22 mouse cellular contexts compared by ENCODE assay signal in the genomic region with DNA sequence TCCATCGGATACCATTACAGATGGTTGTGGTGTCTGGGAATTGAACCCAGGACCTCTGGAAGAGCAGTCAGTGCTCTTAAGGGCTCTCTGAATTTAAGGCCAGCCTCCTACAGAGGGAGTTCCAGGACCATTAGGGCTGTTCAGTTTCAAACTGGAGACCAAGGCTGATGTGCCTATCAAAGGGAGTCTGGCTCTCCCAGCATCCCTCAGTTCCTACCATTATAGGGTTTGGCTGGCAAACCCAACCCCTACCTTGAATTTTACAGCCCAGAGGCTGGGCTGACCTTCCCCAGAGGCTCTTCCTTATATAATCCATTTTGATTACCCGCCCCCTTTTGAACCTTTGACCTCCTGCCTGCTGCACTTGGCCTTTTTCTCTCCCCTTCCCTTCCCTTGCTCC. TPM values are rescaled to one million over a fixed set of nuclear protein-coding genes. Genes with fewer than 3 reads are reported as not detected.
"Had no signal": no experiment of that assay in that cellular context is flagged by ENCODE, and none has a peak within 500 bp of the region (broad histone marks: within the 10 kb centered on the region; RNA-seq: fewer than 3 reads in every experiment).

No protein-coding gene starts in this region.

- H3K36me3 ChIP-seq: kidney, embryonic 15.5 days; limb, embryonic 10.5 days; limb, embryonic 13.5 days; liver, embryonic 13.5 days; midbrain, embryonic 12.5 days; midbrain, embryonic 15.5 days; neural tube, embryonic 12.5 days; neural tube, embryonic 15.5 days had no signal

- DNase-seq: kidney, adult 18-20 months; kidney, postnatal 10 days; liver; liver, embryonic 13.5 days; lung, adult 2 months; lung, postnatal 14 days; right cerebral cortex, adult 18-20 months; right cerebral cortex, postnatal 14 days; right cerebral cortex, postnatal 4 days; thymus, postnatal 25 days had no signal

- H3K27me3 ChIP-seq: kidney, embryonic 15.5 days; limb, embryonic 13.5 days; liver, embryonic 13.5 days; midbrain, embryonic 12.5 days; midbrain, embryonic 15.5 days; neural tube, embryonic 12.5 days; neural tube, embryonic 15.5 days had no signal

- H3K27ac ChIP-seq: kidney, embryonic 15.5 days; limb, embryonic 10.5 days; limb, embryonic 13.5 days; liver, embryonic 13.5 days; macrophage; midbrain, embryonic 12.5 days; midbrain, embryonic 15.5 days; neural tube, embryonic 12.5 days; neural tube, embryonic 15.5 days; stomach, postnatal 0 days had no signal

- H3K4me1 ChIP-seq: kidney, embryonic 15.5 days; limb, embryonic 10.5 days; limb, embryonic 13.5 days; liver, embryonic 13.5 days; midbrain, embryonic 12.5 days; midbrain, embryonic 15.5 days; neural tube, embryonic 12.5 days; neural tube, embryonic 15.5 days had no signal

- H3K4me3 ChIP-seq: kidney, embryonic 15.5 days; limb, embryonic 10.5 days; limb, embryonic 13.5 days; liver, embryonic 13.5 days; midbrain, embryonic 12.5 days; midbrain, embryonic 15.5 days; neural tube, embryonic 12.5 days; neural tube, embryonic 15.5 days had no signal

RNA-seq across cellular contexts. Expression of a gene that starts 5.8 kb away (rescaled TPM):
- polyA plus RNA-seq: liver, embryonic 16.5 days; macrophage; midbrain, embryonic 15.5 days; neural tube, embryonic 12.5 days; neural tube, embryonic 15.5 days; stomach, embryonic 14.5 days; stomach, postnatal 0 days had no signal

RNA-seq across cellular contexts. Expression of a gene that starts 31.4 kb away (rescaled TPM):
- polyA plus RNA-seq: limb, embryonic 10.5 days; liver, embryonic 13.5 days; liver, embryonic 16.5 days; lung, adult 2 months; macrophage; midbrain, embryonic 12.5 days; midbrain, embryonic 15.5 days; neural tube, embryonic 15.5 days had no signal

RNA-seq across cellular contexts. Expression of a gene that starts 46.8 kb away (rescaled TPM):
- polyA plus RNA-seq: kidney, embryonic 15.5 days; limb, embryonic 10.5 days; limb, embryonic 13.5 days; liver, embryonic 13.5 days; liver, embryonic 16.5 days; lung, adult 2 months; lung, embryonic 16.5 days; macrophage; midbrain, embryonic 12.5 days; midbrain, embryonic 15.5 days; neural tube, embryonic 12.5 days; neural tube, embryonic 15.5 days; stomach, embryonic 14.5 days; stomach, postnatal 0 days had no signal
